Mouse (Mus musculus) layer of hippocampus, adult 8-10 months (tissue): ENCODE measurements around the gene Dnajc2. TPM values are rescaled to one million over a fixed set of nuclear protein-coding genes. Genes with fewer than 3 reads are reported as not detected.

ENCODE experiments used
- total RNA-seq, 4 experiments: library from RNA; stranded (reverse); gene quantifications; 2 replicates each; pipeline ENCODE4 v1.2.4; 2022

Gene Dnajc2
- total RNA-seq, 4 experiments from 2014 or later, result 31.6 to 37.6 (median 34.0) TPM

Other genes starting within 250 kb of the Dnajc2 start
- gene Lrrc17, start 241.7 kb downstream of the Dnajc2 start, total RNA-seq, result under 1 TPM; 0.30 to 0.49 (median 0.40) TPM
- gene Fbxl13, start 139.6 kb downstream of the Dnajc2 start, total RNA-seq, result under 1 TPM in 3 of 4 experiments, not detected in 1; 0.19 to 0.52 (median 0.47) TPM
- 10 to 100 TPM; 18.8 to 21.6 (median 21.4) TPM for gene Armc10, start 139.4 kb downstream of the Dnajc2 start, total RNA-seq
- 10 to 100 TPM; 21.7 to 28.2 (median 23.9) TPM for gene Napepld, start 83.9 kb downstream of the Dnajc2 start, total RNA-seq
- gene Pmpcb, start 48.1 kb downstream of the Dnajc2 start, total RNA-seq, result 10 to 100 TPM; 69.8 to 85.6 (median 79.1) TPM
- 100 to 1,000 TPM in 3 of 4 experiments, 10 to 100 TPM in 1; 99.3 to 117 (median 115) TPM for gene Psmc2, start within 50 bp of the Dnajc2 start, total RNA-seq
- gene Slc26a5, start 80.4 kb upstream of the Dnajc2 start, total RNA-seq, result under 1 TPM in 1 of 4 experiments, not detected in 3; 0.21 TPM